In genomic region chr16:31029739-31030485, GRCm38 (mm10) we compare ENCODE assay signal across 12 mouse cellular contexts. TPM values are rescaled to one million over a fixed set of nuclear protein-coding genes. Genes with fewer than 3 reads are reported as not detected.
DNase-seq lines count a peak whose midpoint lies in the region; ATAC-seq and TF ChIP-seq lines count a peak whose summit lies in the region.
"Had no signal": no experiment of that assay in that cellular context is flagged by ENCODE, and none has a peak within 500 bp of the region (broad histone marks: within the 10 kb centered on the region; RNA-seq: fewer than 3 reads in every experiment).

No protein-coding gene starts in this region.

- no peak for TF ChIP-seq EP300 in stomach, postnatal 0 days (optimal IDR thresholded peaks at IDR 0.05)

- H3K4me3 ChIP-seq in forebrain, embryonic 16.5 days (replicated peaks; ENCODE audit: low read length) = no peak overlapping the region
- no peak overlapping the region for H3K4me3 ChIP-seq in forebrain, embryonic 11.5 days (ENCODE audit: low read depth, low read length)
- no peak overlapping the region for H3K4me3 ChIP-seq in kidney, embryonic 16.5 days (ENCODE audit: low read length)
- H3K4me3 ChIP-seq in kidney, embryonic 14.5 days (ENCODE audit: low read length) = no peak overlapping the region
- no peak overlapping the region for H3K4me3 ChIP-seq in spleen, adult 2 months (ENCODE audit: extremely low read depth, insufficient read depth, insufficient read length)
- no peak overlapping the region for H3K4me3 ChIP-seq in stomach, postnatal 0 days (ENCODE audit: low read depth, low read length)
- H3K4me3 ChIP-seq: embryonic facial prominence, embryonic 12.5 days; limb, embryonic 13.5 days; stomach, embryonic 15.5 days had no signal

- no peak for TF ChIP-seq POLR2A in spleen, adult 2 months (IDR thresholded peaks at IDR 0.05; ENCODE audit: low read depth, low read length)

- ATAC-seq in forebrain, embryonic 16.5 days = no peak
- ATAC-seq in forebrain, embryonic 11.5 days (replicated peaks; ENCODE audit: low FRiP score) = no peak
- ATAC-seq in kidney, embryonic 16.5 days (ENCODE audit: low FRiP score, low TSS enrichment) = no peak
- no peak for ATAC-seq in kidney, embryonic 14.5 days (ENCODE audit: low FRiP score, low TSS enrichment)
- ATAC-seq in stomach, postnatal 0 days (ENCODE audit: low FRiP score, low TSS enrichment) = no peak

- TF ChIP-seq CTCF in spleen, adult 2 months (IDR thresholded peaks at IDR 0.05; ENCODE audit: extremely low read depth, insufficient read depth, insufficient read length, insufficient replicate concordance) = no peak
- TF ChIP-seq CTCF in stomach, postnatal 0 days (IDR thresholded peaks at IDR 0.05; ENCODE audit: low read depth) = no peak

- H3K27ac ChIP-seq in forebrain, embryonic 16.5 days (ENCODE audit: low read length) = peak overlapping the region; percentile 14
- no peak overlapping the region for H3K27ac ChIP-seq in forebrain, embryonic 11.5 days (ENCODE audit: low read depth, low read length)
- H3K27ac ChIP-seq in kidney, embryonic 16.5 days (ENCODE audit: low read length) = peak overlapping the region; percentile 52; the same call in 1 of the 2 replicates
- H3K27ac ChIP-seq in kidney, embryonic 14.5 days (ENCODE audit: low read depth, low read length) = no peak overlapping the region
- peak overlapping the region; percentile 33; the same call in 1 of the 2 replicates for H3K27ac ChIP-seq in spleen, adult 2 months (ENCODE audit: insufficient read depth, low read length)
- H3K27ac ChIP-seq in stomach, postnatal 0 days (replicated peaks) = 0 out of 2 replicates have a peak overlapping the region, but pooled peaks have one; percentile 24
- H3K27ac ChIP-seq: embryonic facial prominence, embryonic 12.5 days; limb, embryonic 13.5 days; stomach, embryonic 15.5 days had no signal

- DNase-seq in forebrain, embryonic 11.5 days (ENCODE audit: low spot score) = no peak
- no peak for DNase-seq in spleen, adult 2 months (ENCODE audit: low read depth in 1 of 2, low spot score in 2 of 2)
- no peak for DNase-seq in spleen, adult 18-20 months
- no peak for DNase-seq in stomach, postnatal 0 days (ENCODE audit: low spot score)
- no peak for DNase-seq in neural tube, embryonic 10.5 days (ENCODE audit: extremely low spot score, low spot score)

- no peak overlapping the region for H3K4me2 ChIP-seq in forebrain, embryonic 16.5 days (ENCODE audit: low read length)
- no peak overlapping the region for H3K4me2 ChIP-seq in forebrain, embryonic 11.5 days (ENCODE audit: low read depth, low read length, severe bottlenecking)
- H3K4me2 ChIP-seq in kidney, embryonic 16.5 days (replicated peaks; ENCODE audit: low read depth, low read length) = no peak overlapping the region
- H3K4me2 ChIP-seq in kidney, embryonic 14.5 days (replicated peaks; ENCODE audit: low read depth, low read length) = no peak overlapping the region
- no peak overlapping the region for H3K4me2 ChIP-seq in stomach, postnatal 0 days (replicated peaks; ENCODE audit: low read depth)
- H3K4me2 ChIP-seq: embryonic facial prominence, embryonic 12.5 days; limb, embryonic 13.5 days; stomach, embryonic 15.5 days had no signal

- H3K4me1 ChIP-seq in forebrain, embryonic 16.5 days (replicated peaks; ENCODE audit: control insufficient read depth, insufficient read depth, low read length) = peaks cover 8% of the 10 kb centered on the region; the same call in 1 of the 2 replicates
- H3K4me1 ChIP-seq in forebrain, embryonic 11.5 days (replicated peaks; ENCODE audit: control insufficient read depth, insufficient read depth, low read length) = peaks cover 5% of the 10 kb centered on the region; the same call in 1 of the 2 replicates
- no peaks in the 10 kb centered on the region for H3K4me1 ChIP-seq in kidney, embryonic 16.5 days (ENCODE audit: insufficient read depth, low read length)
- H3K4me1 ChIP-seq in kidney, embryonic 14.5 days (ENCODE audit: control insufficient read depth, insufficient read depth, low read length) = 0 out of 2 replicates have a peak, but pooled peaks cover 2% of the 10 kb centered on the region
- peaks cover 10% of the 10 kb centered on the region; the same call in 1 of the 2 replicates for H3K4me1 ChIP-seq in spleen, adult 2 months (ENCODE audit: control insufficient read depth, insufficient read depth, insufficient read length)
- H3K4me1 ChIP-seq in stomach, postnatal 0 days (replicated peaks; ENCODE audit: control insufficient read depth, insufficient read depth) = no peaks in the 10 kb centered on the region
- H3K4me1 ChIP-seq: stomach, embryonic 15.5 days had no signal

- H3K36me3 ChIP-seq in forebrain, embryonic 16.5 days (ENCODE audit: control insufficient read depth, insufficient read depth) = no peaks in the 10 kb centered on the region
- no peaks in the 10 kb centered on the region for H3K36me3 ChIP-seq in forebrain, embryonic 11.5 days (ENCODE audit: control insufficient read depth, insufficient read depth, low read length)
- H3K36me3 ChIP-seq in kidney, embryonic 16.5 days (ENCODE audit: insufficient read depth, low read length) = 0 out of 2 replicates have a peak, but pooled peaks cover 4% of the 10 kb centered on the region
- no peaks in the 10 kb centered on the region for H3K36me3 ChIP-seq in kidney, embryonic 14.5 days (ENCODE audit: control insufficient read depth, insufficient read depth, low read length)
- H3K36me3 ChIP-seq in spleen, adult 2 months (ENCODE audit: control insufficient read depth, insufficient read depth, low read length) = no peaks in the 10 kb centered on the region
- H3K36me3 ChIP-seq in stomach, postnatal 0 days (ENCODE audit: control insufficient read depth, insufficient read depth, low read length) = no peaks in the 10 kb centered on the region
- H3K36me3 ChIP-seq: embryonic facial prominence, embryonic 12.5 days; limb, embryonic 13.5 days; stomach, embryonic 15.5 days had no signal

- H3K27me3 ChIP-seq in forebrain, embryonic 16.5 days (replicated peaks; ENCODE audit: control insufficient read depth, insufficient read depth, low read length) = no peaks in the 10 kb centered on the region
- no peaks in the 10 kb centered on the region for H3K27me3 ChIP-seq in forebrain, embryonic 11.5 days (ENCODE audit: control insufficient read depth, insufficient read depth, low read length)
- H3K27me3 ChIP-seq in kidney, embryonic 16.5 days (ENCODE audit: insufficient read depth, low read length) = no peaks in the 10 kb centered on the region
- no peaks in the 10 kb centered on the region for H3K27me3 ChIP-seq in kidney, embryonic 14.5 days (ENCODE audit: control insufficient read depth, insufficient read depth, low read length)
- no peaks in the 10 kb centered on the region for H3K27me3 ChIP-seq in spleen, adult 2 months (ENCODE audit: control insufficient read depth, insufficient read depth, low read length)
- H3K27me3 ChIP-seq in stomach, postnatal 0 days (ENCODE audit: control insufficient read depth, insufficient read depth, low read length) = no peaks in the 10 kb centered on the region
- H3K27me3 ChIP-seq: embryonic facial prominence, embryonic 12.5 days; limb, embryonic 13.5 days; stomach, embryonic 15.5 days had no signal

- H3K9me3 ChIP-seq in forebrain, embryonic 16.5 days (ENCODE audit: control insufficient read depth, low read length) = no peaks in the 10 kb centered on the region
- H3K9me3 ChIP-seq in forebrain, embryonic 11.5 days (ENCODE audit: control insufficient read depth, low read length) = no peaks in the 10 kb centered on the region
- H3K9me3 ChIP-seq in kidney, embryonic 16.5 days (ENCODE audit: low read length) = no peaks in the 10 kb centered on the region
- no peaks in the 10 kb centered on the region for H3K9me3 ChIP-seq in kidney, embryonic 14.5 days (ENCODE audit: control insufficient read depth, low read length)
- H3K9me3 ChIP-seq in stomach, postnatal 0 days (ENCODE audit: control insufficient read depth, low read length) = no peaks in the 10 kb centered on the region
- H3K9me3 ChIP-seq: embryonic facial prominence, embryonic 12.5 days; G1E; limb, embryonic 13.5 days; stomach, embryonic 15.5 days had no signal

- WGBS in forebrain, embryonic 16.5 days = 72% methylated on average over 11 of the region's 11 CpGs
- WGBS in forebrain, embryonic 11.5 days = 61% methylated on average over 11 of the region's 11 CpGs
- 63% methylated on average over 11 of the region's 11 CpGs for WGBS in kidney, embryonic 16.5 days
- WGBS in kidney, embryonic 14.5 days = 71% methylated on average over 11 of the region's 11 CpGs
- 68% methylated on average over 11 of the region's 11 CpGs for WGBS in spleen, adult 2 months
- WGBS in stomach, postnatal 0 days = 75% methylated on average over 11 of the region's 11 CpGs

- H3K9ac ChIP-seq in forebrain, embryonic 16.5 days (replicated peaks; ENCODE audit: low read depth, low read length) = no peak overlapping the region
- no peak overlapping the region for H3K9ac ChIP-seq in forebrain, embryonic 11.5 days (ENCODE audit: low read length)
- H3K9ac ChIP-seq in kidney, embryonic 16.5 days (replicated peaks; ENCODE audit: low read length) = no peak overlapping the region
- H3K9ac ChIP-seq in kidney, embryonic 14.5 days (ENCODE audit: low read depth, low read length) = no peak overlapping the region
- H3K9ac ChIP-seq in stomach, postnatal 0 days (ENCODE audit: low read length) = no peak overlapping the region
- H3K9ac ChIP-seq: embryonic facial prominence, embryonic 12.5 days; limb, embryonic 13.5 days; stomach, embryonic 15.5 days had no signal

RNA-seq across cellular contexts. Expression of gene Xxylt1, which starts 51.3 kb away (rescaled TPM):
- 9.6 and 9.7 TPM in 2 replicates for polyA plus RNA-seq in forebrain, embryonic 16.5 days (2015; fragmentation: Nextera tagmentation; extraction: Ambion mirVana)
- 14.5 and 14.7 TPM in 2 replicates for polyA plus RNA-seq in forebrain, embryonic 11.5 days (2014; fragmentation: Nextera tagmentation; extraction: Ambion mirVana)
- 12.0 and 18.8 TPM in 2 replicates for polyA plus RNA-seq in kidney, embryonic 16.5 days (2015; fragmentation: Nextera tagmentation; extraction: Ambion mirVana)
- 16.0 and 28.6 TPM in 2 replicates for polyA plus RNA-seq in kidney, embryonic 14.5 days (2014; fragmentation: Nextera tagmentation; extraction: Ambion mirVana)
- polyA plus RNA-seq in spleen, adult 2 months (2012; rRNA removed) = 16.7 and 18.0 TPM in 2 replicates
- polyA plus RNA-seq in stomach, postnatal 0 days (2015; fragmentation: Nextera tagmentation; extraction: Ambion mirVana) = 7.2 and 7.3 TPM in 2 replicates

Comparison
In these comparisons a context has a peak if more than half of its experiments do, and no peak if none do; other contexts are left out.
1. H3K27ac ChIP-seq: peak in forebrain, embryonic 16.5 days (single experiment), kidney, embryonic 16.5 days (single experiment), spleen, adult 2 months (single experiment) and stomach, postnatal 0 days (single experiment); none in forebrain, embryonic 11.5 days (single experiment) and kidney, embryonic 14.5 days (single experiment).